Mouse (Mus musculus): Measurements from ENCODE around the gene Nup214. TPM values are rescaled to one million over a fixed set of nuclear protein-coding genes. Genes with fewer than 3 reads are reported as not detected.

Nup214 gene
- polyA plus RNA-seq, 1 experiment from 2014 or later, result 63.7 TPM

DNA sequence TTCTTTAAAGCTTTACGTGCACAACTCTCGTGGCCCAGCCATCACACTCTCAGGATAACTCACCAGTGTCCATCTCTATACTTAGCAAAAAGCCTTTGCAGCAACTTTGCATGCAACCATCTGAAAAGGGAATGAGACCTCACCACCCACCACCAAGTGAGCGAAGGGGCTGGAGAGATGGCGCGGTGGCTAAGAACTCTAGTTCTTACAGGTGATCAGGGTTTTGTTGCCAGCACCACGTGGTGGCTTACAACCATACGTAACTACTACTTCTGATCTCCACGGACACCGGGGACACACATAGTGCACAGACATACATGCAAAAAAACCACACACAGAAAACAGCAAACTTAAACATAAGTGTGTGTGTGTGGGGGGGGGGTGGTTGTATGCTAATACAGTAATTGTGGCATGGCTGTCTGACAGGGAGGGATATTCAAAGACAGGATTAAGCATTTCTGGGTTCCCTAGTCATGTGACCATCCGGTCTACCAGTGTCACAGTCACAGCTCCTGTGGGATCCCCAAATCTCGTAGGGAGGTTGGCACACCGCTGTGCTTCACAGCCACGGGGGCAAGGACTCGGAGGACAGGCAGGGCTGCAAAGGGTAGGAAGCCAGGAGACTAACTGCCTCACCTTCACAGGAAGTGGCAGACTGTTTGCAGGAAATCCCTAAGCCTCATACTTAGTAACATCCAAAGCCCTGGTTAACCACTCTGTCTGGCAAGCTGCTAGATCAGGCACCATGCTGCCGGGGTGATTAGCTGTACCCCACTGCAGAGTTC, 88.6 kb downstream of the Nup214 start:
- Histone ChIP-seq H3K4me1 (no peaks in the 10 kb centered on the region; the same call in 1 of the 2 replicates), H3K9me3 (no peaks in the 10 kb centered on the region), H3K4me3 (no peak overlapping the region), H3K27ac (no peak overlapping the region), H3K4me2 (replicated peaks) (no peak overlapping the region), H3K27me3 (replicated peaks) (peaks cover 2% of the 10 kb centered on the region; the same call in 1 of the 2 replicates), H3K36me3 (no peaks in the 10 kb centered on the region), H3K9ac (no peak overlapping the region)
- 89% methylated on average over 15 of the region's 15 CpGs for WGBS
- no peak for ATAC-seq (ENCODE audit: low FRiP score, low read depth)

DNA sequence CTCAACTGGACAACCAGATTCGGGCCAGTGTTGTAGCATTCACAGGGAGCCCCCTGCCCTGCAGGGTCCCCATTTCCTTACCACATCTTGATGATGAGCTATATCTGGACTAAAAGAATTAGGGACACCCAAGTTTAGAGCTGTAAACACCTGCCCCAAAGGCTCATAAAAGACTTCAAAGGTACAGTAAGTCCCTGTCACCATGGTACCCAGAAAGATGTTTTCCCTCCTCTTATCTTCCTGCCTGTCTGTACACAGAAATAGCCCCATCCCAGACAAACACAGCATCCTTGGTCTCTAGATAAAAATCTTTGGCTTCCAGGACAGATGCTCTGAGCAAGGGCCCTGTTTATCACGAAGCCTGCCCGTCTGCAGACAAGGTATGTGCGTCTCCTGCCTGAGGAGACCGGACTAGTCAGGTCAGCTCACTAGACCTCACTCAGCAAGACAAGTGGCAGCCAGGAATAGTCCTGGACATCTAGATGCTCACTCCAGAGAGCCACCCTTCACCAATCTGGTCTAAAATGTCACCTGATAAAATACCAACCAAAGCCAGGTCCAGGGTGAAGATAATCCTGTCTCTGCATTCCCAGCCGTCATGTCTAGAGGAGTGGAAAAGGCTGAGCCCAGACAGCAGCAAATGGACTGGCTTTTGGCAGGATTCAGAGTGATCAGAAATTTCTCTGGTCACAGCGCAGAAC, 89.4 kb downstream of the Nup214 start:
- no peak for ATAC-seq (ENCODE audit: low FRiP score, low read depth)

DNA sequence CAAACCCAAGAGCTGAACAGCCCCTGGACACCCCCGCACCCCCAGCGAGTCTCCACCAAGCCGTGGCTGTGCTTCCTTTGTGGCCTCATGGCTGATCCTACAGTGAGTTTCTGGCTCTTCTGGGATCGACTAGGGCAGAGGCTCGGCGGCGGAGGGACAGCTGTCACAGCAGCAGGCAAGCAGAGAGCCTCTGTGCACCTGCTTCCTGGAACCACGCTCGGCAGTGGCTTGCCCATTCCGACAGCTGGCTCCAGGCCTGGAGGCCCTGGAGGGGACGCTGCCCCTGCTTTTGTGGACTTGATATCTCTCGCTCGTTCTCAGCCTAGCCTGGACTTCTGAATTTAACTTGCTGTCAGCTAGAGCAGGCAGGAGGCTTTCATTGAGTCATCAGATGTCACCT, 90.7 kb downstream of the Nup214 start:
- Histone ChIP-seq H3K4me2 (replicated peaks) (no peak overlapping the region), H3K27ac (no peak overlapping the region), H3K27me3 (replicated peaks) (peaks cover 16% of the 10 kb centered on the region; the same call in 1 of the 2 replicates), H3K4me3 (no peak overlapping the region), H3K9me3 (no peaks in the 10 kb centered on the region), H3K9ac (no peak overlapping the region), H3K4me1 (no peaks in the 10 kb centered on the region; the same call in 1 of the 2 replicates), H3K36me3 (no peaks in the 10 kb centered on the region)
- ATAC-seq (ENCODE audit: low FRiP score, low read depth), result no peak
- WGBS, result 67% methylated on average over 13 of the region's 13 CpGs

More for the DNA sequence above, 89.4 kb downstream of the Nup214 start:
- Histone ChIP-seq H3K4me3 (no peak overlapping the region), H3K4me2 (replicated peaks) (no peak overlapping the region), H3K27me3 (replicated peaks) (peaks cover 6% of the 10 kb centered on the region; the same call in 1 of the 2 replicates), H3K27ac (no peak overlapping the region), H3K9me3 (no peaks in the 10 kb centered on the region), H3K4me1 (no peaks in the 10 kb centered on the region; the same call in 1 of the 2 replicates), H3K36me3 (no peaks in the 10 kb centered on the region), H3K9ac (no peak overlapping the region)
- 87% methylated on average over 7 of the region's 7 CpGs for WGBS

DNA sequence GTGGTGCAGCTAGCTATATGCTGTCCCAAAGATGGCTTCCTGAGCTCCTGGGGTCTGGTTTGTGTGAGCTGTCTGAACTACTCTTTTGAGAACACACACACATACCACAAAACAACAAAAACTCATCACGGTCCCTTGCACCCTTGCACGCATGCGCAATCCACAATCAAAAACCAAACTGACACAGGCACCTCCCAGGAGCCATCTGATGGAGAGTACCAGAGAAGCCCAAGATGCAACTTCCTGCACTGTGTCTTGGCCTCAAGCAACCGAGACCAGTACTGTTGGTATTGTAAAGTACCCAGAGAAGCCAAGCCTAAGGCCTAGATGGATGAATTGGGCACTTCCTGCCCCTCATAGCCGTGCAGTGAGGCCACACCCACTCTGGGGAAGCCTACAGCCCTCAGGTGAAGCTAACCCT, 91.1 kb downstream of the Nup214 start:
- Histone ChIP-seq H3K4me3 (no peak overlapping the region), H3K9me3 (no peaks in the 10 kb centered on the region), H3K36me3 (no peaks in the 10 kb centered on the region), H3K4me2 (replicated peaks) (no peak overlapping the region), H3K27me3 (replicated peaks) (peaks cover 16% of the 10 kb centered on the region; the same call in 1 of the 2 replicates), H3K9ac (no peak overlapping the region), H3K4me1 (no peaks in the 10 kb centered on the region; the same call in 1 of the 2 replicates), H3K27ac (no peak overlapping the region)
- ATAC-seq (ENCODE audit: low FRiP score, low read depth), result no peak
- WGBS, result 79% methylated on average over 5 of the region's 5 CpGs

DNA sequence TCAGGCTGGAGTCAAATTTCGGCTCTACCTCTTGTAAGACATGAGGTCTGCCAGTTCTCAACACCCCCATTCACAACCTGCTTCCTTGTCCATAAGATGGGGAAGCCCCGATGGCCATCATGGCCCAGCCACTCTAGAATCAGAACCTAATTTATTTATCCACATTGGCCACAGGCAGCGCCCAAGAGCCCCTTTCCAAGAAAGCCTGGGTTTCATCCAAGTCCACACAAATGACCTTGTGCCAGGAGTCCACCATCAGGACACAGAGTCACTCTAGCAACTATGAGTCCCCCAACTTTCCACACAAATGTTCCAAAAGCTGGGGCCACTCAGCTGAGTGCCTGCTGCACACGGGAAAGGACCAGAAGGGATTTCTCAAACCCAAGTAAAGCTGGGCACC, 91.8 kb downstream of the Nup214 start:
- Histone ChIP-seq H3K4me2 (replicated peaks) (no peak overlapping the region), H3K9ac (no peak overlapping the region), H3K27me3 (replicated peaks) (peaks cover 16% of the 10 kb centered on the region; the same call in 1 of the 2 replicates), H3K36me3 (no peaks in the 10 kb centered on the region), H3K4me3 (no peak overlapping the region), H3K9me3 (no peaks in the 10 kb centered on the region), H3K27ac (no peak overlapping the region), H3K4me1 (no peaks in the 10 kb centered on the region; the same call in 1 of the 2 replicates)
- 88% methylated on average over 4 of the region's 4 CpGs for WGBS
- no peak for ATAC-seq (ENCODE audit: low FRiP score, low read depth)

DNA sequence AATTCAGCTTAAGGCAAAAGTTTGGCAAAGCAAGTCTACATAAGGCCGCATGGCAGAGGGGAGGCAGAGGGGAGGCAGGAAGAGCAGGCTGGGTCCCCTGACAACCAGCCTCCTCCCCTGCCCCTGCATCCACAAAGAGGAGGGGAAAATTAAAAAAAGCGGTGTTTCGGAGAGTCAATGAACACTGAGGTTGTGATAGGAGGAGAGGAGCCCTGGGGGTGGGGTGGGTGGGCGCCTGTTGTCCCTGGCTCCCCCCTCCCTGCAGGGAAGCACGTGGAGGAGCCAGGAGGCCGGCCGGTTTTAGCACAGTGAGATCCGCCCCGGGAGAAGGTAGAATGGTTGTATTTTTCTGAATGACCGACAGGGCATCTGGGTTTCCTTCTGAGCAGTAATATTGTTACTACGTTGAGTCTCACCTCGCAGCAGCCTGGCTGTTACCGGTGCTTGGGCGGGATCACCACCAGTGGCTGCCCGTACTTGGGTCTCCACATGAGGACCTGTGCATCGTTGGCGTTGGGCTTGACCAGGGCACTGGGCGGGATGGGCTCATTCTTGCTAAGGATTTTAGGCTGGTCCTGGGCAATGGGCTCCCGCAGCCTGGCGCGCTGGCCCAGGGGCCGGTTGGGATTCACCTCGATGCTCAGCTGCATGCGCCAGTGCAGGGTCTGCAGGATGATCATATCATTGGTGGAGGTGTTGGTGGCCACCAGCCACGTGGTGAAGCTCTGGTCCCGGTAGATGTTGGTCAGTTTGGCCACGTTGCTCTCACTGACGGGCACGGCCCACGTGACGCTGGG, 94.8 kb downstream of the Nup214 start:
- Histone ChIP-seq H3K36me3 (no peaks in the 10 kb centered on the region), H3K27me3 (replicated peaks) (peaks cover 16% of the 10 kb centered on the region; the same call in 1 of the 2 replicates), H3K27ac (no peak overlapping the region), H3K4me3 (no peak overlapping the region), H3K4me2 (replicated peaks) (peak overlapping the region; percentile 24), H3K4me1 (no peaks in the 10 kb centered on the region; the same call in 1 of the 2 replicates), H3K9ac (no peak overlapping the region), H3K9me3 (no peaks in the 10 kb centered on the region)
- ATAC-seq (ENCODE audit: low FRiP score, low read depth), result no peak
- 53% methylated on average over 31 of the region's 31 CpGs for WGBS

DNA sequence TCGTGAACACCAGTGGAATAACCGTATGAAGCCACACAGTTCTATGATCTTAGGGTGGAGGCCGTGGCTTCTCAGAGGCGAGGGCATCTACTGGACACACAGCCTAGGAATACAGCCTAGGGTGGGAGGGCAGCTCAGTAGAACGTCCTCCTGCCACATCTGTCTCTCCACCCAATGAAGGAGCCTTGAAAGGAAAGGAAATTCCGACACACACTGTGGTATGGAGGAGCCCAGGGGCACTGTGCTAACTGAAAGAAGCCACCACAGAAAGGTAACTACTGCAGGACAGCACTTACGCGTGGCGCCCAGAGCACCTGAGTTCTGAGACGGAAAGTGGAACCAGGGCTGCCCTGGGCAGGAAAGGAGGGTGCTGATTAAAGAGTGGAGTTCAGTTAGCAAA, 96.5 kb downstream of the Nup214 start:
- no peaks in the 10 kb centered on the region for H3K4me1 ChIP-seq
- no peaks in the 10 kb centered on the region for H3K9me3 ChIP-seq
- peaks cover 16% of the 10 kb centered on the region; the same call in 1 of the 2 replicates for H3K27me3 ChIP-seq (replicated peaks)
- no peak for ATAC-seq (ENCODE audit: low FRiP score, low read depth)
- no peaks in the 10 kb centered on the region for H3K36me3 ChIP-seq
- H3K27ac ChIP-seq, result no peak overlapping the region
- H3K9ac ChIP-seq, result no peak overlapping the region
- no peak overlapping the region for H3K4me2 ChIP-seq (replicated peaks)
- H3K4me3 ChIP-seq, result no peak overlapping the region
- 93% methylated on average over 10 of the region's 10 CpGs for WGBS

DNA sequence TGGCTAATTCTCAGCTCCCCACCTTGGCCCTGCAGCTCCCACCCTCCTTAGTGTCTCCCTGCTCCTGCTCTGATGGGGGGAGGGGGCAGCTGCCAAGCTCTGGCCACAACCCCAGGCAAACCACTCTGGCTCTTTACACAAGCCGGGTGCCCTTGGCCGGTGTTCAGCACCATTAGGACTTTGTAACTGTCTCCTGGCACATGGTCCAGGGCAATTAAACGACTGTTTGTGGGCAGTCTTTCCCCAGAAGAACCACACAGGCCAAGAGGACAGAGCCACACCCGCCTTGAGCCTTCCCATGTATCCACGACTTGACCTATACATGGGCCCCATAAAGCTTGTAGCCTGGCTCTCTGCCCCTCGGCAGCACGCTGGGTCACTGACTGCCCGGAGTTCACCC, 100.2 kb downstream of the Nup214 start:
- H3K27ac ChIP-seq, result no peak overlapping the region
- ATAC-seq (ENCODE audit: low FRiP score, low read depth), result no peak
- H3K4me3 ChIP-seq, result no peak overlapping the region
- H3K4me2 ChIP-seq (replicated peaks), result no peak overlapping the region
- no peaks in the 10 kb centered on the region for H3K36me3 ChIP-seq
- 0 out of 2 replicates have a peak, but pooled peaks cover 2% of the 10 kb centered on the region for H3K27me3 ChIP-seq (replicated peaks)
- no peak overlapping the region for H3K9ac ChIP-seq
- peaks cover 5% of the 10 kb centered on the region; the same call in 1 of the 2 replicates for H3K4me1 ChIP-seq
- no peaks in the 10 kb centered on the region for H3K9me3 ChIP-seq
- WGBS, result 66% methylated on average over 8 of the region's 8 CpGs

DNA sequence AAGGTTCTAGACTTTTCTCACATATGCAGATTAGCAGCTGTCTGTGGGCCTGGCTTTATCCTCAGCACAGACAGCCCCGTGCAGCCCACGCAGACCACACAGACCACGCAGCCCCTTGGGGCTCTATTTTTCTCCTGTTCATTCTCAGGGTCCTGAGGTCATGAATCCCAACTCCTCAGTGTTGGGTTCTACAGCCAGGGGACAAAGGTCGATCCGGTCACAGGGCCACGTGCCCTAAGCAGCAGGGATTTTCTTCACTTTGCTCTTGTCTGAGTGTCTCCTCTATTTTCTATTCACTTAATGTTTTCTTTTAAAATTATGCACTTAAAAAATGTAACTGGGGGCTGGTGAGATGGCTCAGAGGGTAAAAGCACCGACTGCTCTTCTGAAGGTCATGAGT, 101.1 kb downstream of the Nup214 start:
- 69% methylated on average over 7 of the region's 7 CpGs for WGBS
- no peaks in the 10 kb centered on the region for H3K27me3 ChIP-seq (replicated peaks)
- no peak overlapping the region for H3K4me3 ChIP-seq
- H3K4me2 ChIP-seq (replicated peaks), result no peak overlapping the region
- H3K36me3 ChIP-seq, result no peaks in the 10 kb centered on the region
- ATAC-seq (ENCODE audit: low FRiP score, low read depth), result no peak
- H3K27ac ChIP-seq, result no peak overlapping the region
- H3K4me1 ChIP-seq, result peaks cover 5% of the 10 kb centered on the region; the same call in 1 of the 2 replicates
- H3K9ac ChIP-seq, result no peak overlapping the region
- no peaks in the 10 kb centered on the region for H3K9me3 ChIP-seq

DNA sequence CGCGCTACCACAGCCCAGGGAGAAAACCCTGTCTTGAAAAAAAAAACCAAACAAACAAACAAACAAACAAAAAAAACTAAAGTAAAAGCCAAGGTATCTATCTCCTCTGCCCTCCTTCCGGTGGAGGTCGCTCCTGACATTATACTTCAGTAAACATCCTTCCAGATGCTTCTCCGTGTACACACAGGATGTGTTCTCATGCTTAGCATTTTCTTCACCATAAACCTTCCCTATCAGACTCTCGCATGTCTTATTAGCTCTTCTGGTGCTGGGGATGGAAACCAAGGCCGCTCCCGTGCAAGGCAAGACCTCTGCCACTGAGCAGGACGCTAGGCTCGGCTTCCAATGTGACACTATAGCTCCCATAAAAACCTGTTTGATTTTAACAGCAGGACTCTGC, 103.5 kb downstream of the Nup214 start:
- 78% methylated on average over 10 of the region's 10 CpGs for WGBS
- Histone ChIP-seq H3K36me3 (no peaks in the 10 kb centered on the region), H3K4me2 (replicated peaks) (no peak overlapping the region), H3K9ac (no peak overlapping the region), H3K9me3 (no peaks in the 10 kb centered on the region), H3K4me1 (peaks cover 12% of the 10 kb centered on the region), H3K27ac (no peak overlapping the region), H3K27me3 (replicated peaks) (peaks cover 14% of the 10 kb centered on the region), H3K4me3 (no peak overlapping the region)
- ATAC-seq (ENCODE audit: low FRiP score, low read depth), result no peak

DNA sequence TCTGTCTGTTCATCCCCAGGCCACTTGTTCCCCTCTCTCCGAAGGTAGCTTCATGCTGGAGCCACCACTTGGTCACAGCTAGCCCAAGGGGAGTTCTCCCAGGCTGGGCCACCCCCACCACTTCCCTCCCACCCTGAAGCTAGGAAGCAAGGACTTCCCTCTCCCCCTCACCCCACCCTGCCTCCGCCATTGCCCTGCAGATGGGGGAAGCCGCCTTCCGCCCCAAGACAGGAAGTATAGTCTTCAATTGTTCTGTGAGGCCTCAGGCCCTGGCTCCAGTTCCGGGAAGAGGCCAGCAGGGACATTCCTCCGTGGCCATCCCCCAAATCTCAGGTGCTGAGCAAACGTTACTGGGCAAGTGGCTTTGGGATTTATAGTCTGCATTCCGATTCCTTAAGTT, 104.3 kb downstream of the Nup214 start:
- Histone ChIP-seq H3K4me3 (no peak overlapping the region), H3K36me3 (no peaks in the 10 kb centered on the region), H3K27me3 (replicated peaks) (peaks cover 21% of the 10 kb centered on the region), H3K4me1 (peaks cover 18% of the 10 kb centered on the region), H3K9ac (no peak overlapping the region), H3K9me3 (no peaks in the 10 kb centered on the region), H3K4me2 (replicated peaks) (no peak overlapping the region), H3K27ac (no peak overlapping the region)
- WGBS, result 55% methylated on average over 8 of the region's 8 CpGs
- no peak for ATAC-seq (ENCODE audit: low FRiP score, low read depth)

All from neural tube, embryonic 12.5 days (tissue).